Mouse (Mus musculus) liver, embryonic 16.5 days (tissue): ENCODE results near the gene Rab34. TPM values are rescaled to one million over a fixed set of nuclear protein-coding genes. Genes with fewer than 3 reads are reported as not detected.
"Not testable (repeated sequence)": the region's sequence is repeated elsewhere in the genome, so short reads cannot be mapped to it uniquely, and the experiment has no call there.

Source experiments
- ATAC-seq: fragments of 200-750 bp; cut with Nextera tagmentation; 2 replicates; pipeline ENCODE4 v1.8.0; 2017; ENCODE audit warnings: low read depth, mild to moderate bottlenecking, moderate number of reproducible peaks, moderate library complexity
- H3K27ac ChIP-seq: fragments of 300-500 bp; sonication (generic); 2 replicates; pipeline ENCODE4 v1.5.1; 2014; ENCODE audit warnings: mild to moderate bottlenecking, low read length
- H3K27me3 ChIP-seq: fragments of 300-500 bp; sonication (generic); 2 replicates; pipeline ENCODE4 v1.6.1; 2014; ENCODE audit warnings: low read depth, low read length, mixed read lengths; ENCODE audit not compliant: control insufficient read depth, insufficient read depth
- H3K36me3 ChIP-seq: fragments of 300-500 bp; sonication (generic); 2 replicates; pipeline ENCODE4 v1.6.1; 2014; ENCODE audit warnings: mild to moderate bottlenecking; ENCODE audit not compliant: control insufficient read depth, insufficient read depth
- H3K4me1 ChIP-seq: fragments of 300-500 bp; sonication (generic); 2 replicates; pipeline ENCODE4 v1.6.1; 2014; ENCODE audit warnings: low read depth, low read length, mixed read lengths; ENCODE audit not compliant: control insufficient read depth
- H3K4me2 ChIP-seq: fragments of 300-500 bp; sonication (generic); 2 replicates; pipeline ENCODE4 v1.6.1; 2014; ENCODE audit warnings: low read depth, low read length, mixed read lengths
- H3K4me3 ChIP-seq: fragments of 300-500 bp; sonication (generic); 2 replicates; pipeline ENCODE4 v1.5.1; 2014; ENCODE audit warnings: low read depth, mild to moderate bottlenecking, low read length
- H3K9ac ChIP-seq: fragments of 300-500 bp; sonication (generic); 2 replicates; pipeline ENCODE4 v1.6.1; 2014; ENCODE audit warnings: low read depth, low read length
- H3K9me3 ChIP-seq: fragments of 300-500 bp; sonication (generic); replicated peaks from 2 replicates; pipeline ENCODE4 v1.6.1; 2016; ENCODE audit warnings: low read length; ENCODE audit not compliant: control insufficient read depth
- WGBS: fragments of 180-500 bp; shearing (Covaris S2); extraction: QIAGEN DNeasy Blood & Tissue Kit; methylation state at CpG from one replicate; pipeline ENCODE4 v1.1.7; 2014; ENCODE audit not compliant: insufficient replicate concordance; 5-methylcytosine and 5-hydroxymethylcytosine counted together
- polyA plus RNA-seq: library from polyadenylated mRNA; unstranded; fragments of >200 nt; fragmentation: Nextera tagmentation; extraction: Ambion mirVana; gene quantifications from 2 replicates; pipeline ENCODE4 v1.2.1, GENCODE M21; 2015

Rab34 gene
- polyA plus RNA-seq, 1 experiment from 2014 or later: 16.2 TPM

DNA sequence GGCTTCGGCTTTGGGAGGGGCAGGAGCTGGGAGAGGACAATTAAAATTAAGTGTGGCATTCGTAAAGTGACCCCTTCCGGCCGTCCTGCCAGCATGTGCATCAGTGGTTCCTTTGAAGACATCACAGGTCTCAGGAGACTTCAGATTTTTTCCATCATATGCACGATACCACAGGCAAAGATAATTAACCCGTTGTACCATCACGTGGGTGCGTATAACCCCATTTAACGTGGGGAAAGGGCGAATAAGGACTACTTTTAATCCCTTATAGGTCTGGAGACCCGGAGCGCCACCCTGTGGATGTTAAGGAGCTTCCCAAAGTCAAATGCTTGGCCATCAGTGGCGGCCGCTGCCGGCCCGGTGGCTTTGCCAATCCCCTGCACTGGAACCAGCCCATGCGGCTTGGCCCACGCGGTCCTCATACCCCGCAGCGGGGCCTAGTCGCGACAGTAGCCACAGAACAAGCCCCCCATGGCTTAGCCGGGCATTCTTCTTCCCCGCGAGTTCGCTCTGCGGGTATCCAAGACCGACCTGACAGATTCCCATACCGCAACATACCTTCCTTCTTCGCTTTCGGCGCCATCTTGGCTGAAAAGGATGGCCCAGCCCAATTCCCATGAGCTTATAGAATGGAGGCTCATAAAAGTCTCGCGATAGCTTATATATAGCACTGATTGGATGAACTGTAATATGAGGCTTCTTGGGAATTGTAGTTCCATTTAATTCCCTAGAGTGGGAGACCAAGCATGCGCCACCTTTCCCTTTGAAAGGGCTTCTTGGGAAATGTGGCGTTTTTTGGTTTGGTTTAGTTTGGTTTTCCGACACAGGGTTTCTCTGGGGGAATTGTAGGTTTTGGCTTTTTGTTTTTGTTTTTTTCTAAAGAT lies 5.0 kb upstream of the Rab34 start, which contains the start of gene Rpl23a:
TSS of gene Rpl23a (minus strand) at position 624 of the 884 bp plus-strand sequence.
- under 1% methylated on average over 38 of the region's 38 CpGs for WGBS
- H3K4me3 ChIP-seq: peak within 1 kb of the TSS; percentile 99
- peak; percentile 79 for ATAC-seq
- H3K9ac ChIP-seq: peak within 1 kb of the TSS; percentile 94
- peaks cover 38% of the 10 kb centered on the region for H3K4me1 ChIP-seq
- peak within 1 kb of the TSS; percentile 71 for H3K4me2 ChIP-seq
- H3K36me3 ChIP-seq: peaks cover 27% of the 10 kb centered on the region
- H3K27ac ChIP-seq: peak within 1 kb of the TSS; percentile 91
- H3K9me3 ChIP-seq: no peaks in the 10 kb centered on the region
- peaks cover 20% of the 10 kb centered on the region for H3K27me3 ChIP-seq

DNA sequence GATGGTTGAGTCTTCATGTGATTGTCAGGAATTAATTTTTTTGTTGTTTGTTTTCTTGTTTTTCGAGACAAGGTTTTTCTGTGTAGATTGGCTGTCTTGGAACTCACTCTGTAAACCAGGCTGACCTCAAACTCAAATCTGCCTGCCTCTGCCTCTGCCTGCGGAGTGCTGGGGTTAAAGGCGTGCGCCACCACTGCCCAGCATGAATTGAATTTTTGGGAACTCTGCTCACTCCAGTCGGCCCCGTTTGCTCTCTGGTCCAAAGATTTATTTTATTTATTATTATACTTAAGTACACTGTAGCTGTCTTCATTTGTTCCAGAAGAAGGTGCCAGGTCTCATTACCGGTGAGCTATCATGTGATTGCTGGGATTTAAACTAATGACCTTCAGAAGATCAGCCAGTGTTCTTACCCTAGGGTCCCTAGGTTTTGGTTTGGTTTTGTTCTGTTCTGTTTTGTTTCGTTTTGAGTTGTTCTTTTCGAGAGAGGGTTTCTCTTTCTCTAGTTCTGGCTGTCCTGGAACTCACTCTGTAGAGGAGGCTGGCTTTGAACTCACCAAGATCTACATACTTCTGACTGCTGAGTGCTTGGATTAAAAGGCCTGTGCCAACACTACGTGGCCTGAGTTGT lies 4.2 kb upstream of the Rab34 start:
- Histone ChIP-seq H3K9ac (peak overlapping the region; percentile 35; the same call in 1 of the 2 replicates), H3K9me3 (no peaks in the 10 kb centered on the region), H3K4me1 (peaks cover 38% of the 10 kb centered on the region), H3K4me2 (peak overlapping the region; percentile 71), H3K4me3 (peak overlapping the region; percentile 99), H3K36me3 (peaks cover 27% of the 10 kb centered on the region), H3K27ac (no peak overlapping the region; the same call in 1 of the 2 replicates), H3K27me3 (peaks cover 28% of the 10 kb centered on the region)
- ATAC-seq: no peak
- WGBS: 35% methylated on average over 10 of the region's 10 CpGs

DNA sequence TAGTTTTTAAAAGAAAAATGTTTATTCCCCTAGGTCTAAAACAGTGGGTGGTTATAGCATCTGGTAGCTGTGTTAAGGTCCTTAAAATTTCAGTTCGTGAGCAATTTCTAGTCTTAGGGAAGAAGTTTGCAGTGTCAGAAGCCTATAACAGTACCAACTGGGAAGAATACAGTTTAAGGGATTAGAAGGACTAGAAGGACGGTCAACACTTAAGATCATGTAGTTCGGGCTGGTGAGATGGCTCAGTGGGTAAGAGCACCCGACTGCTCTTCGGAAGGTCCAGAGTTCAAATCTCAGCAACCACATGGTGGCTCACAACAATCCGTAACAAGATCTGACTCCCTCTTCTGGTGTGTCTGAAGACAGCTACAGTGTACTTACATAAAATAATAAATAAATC lies 3.5 kb upstream of the Rab34 start:
- not testable (repeated sequence) for H3K4me2 ChIP-seq

DNA sequence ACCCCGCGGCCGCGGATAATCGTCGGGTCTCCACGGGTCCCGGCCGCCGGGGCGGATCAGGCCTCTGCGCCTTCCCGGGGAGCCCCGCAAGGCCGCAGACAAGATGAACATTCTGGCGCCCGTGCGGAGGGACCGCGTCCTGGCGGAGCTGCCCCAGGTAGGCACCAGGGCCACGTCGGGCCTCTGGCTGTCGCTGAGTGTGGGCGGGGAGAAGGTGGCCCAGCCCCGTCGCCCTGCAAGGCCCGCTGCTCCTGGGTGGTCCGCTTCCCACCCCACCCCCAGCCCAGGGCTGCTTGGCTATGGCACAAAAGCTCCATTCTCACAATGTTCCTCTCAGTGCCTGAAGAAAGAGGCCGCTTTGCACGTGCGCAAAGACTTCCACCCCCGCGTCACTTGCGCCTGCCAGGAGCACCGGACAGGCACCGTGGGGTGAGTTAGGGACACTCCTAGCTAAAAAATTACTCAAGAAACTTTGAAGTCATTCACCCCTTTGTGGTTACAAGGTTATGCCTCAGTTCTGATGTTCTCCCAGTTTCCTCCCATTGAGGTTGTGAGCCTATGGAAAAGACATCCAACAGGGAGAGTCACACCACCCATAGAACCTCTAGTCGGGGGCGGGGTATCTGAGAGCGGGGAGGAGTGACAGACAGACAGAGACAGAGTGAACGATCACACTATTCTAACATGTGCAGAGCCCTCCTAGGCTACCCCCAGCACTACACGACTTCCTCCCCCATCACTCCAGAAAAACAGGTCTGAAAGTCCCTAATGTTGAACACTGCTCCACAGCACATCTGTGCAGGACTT lies 1.2 kb downstream of the Rab34 start:
- Histone ChIP-seq H3K4me2 (peak overlapping the region; percentile 54), H3K36me3 (no peaks in the 10 kb centered on the region), H3K9me3 (no peaks in the 10 kb centered on the region), H3K4me3 (peak overlapping the region; percentile 59), H3K27ac (peak overlapping the region; percentile 61), H3K9ac (peak overlapping the region; percentile 62), H3K4me1 (peaks cover 5% of the 10 kb centered on the region), H3K27me3 (peaks cover 56% of the 10 kb centered on the region)
- WGBS: 2% methylated on average over 42 of the region's 42 CpGs
- peak; percentile 68 for ATAC-seq

More for the DNA sequence above, 3.5 kb upstream of the Rab34 start:
- not testable (repeated sequence) for ATAC-seq, H3K9ac ChIP-seq, H3K9me3 ChIP-seq, H3K27ac ChIP-seq, H3K4me3 ChIP-seq
- WGBS: 84% methylated on average over 6 of the region's 6 CpGs
- peaks cover 32% of the 10 kb centered on the region for H3K4me1 ChIP-seq
- peaks cover 35% of the 10 kb centered on the region for H3K27me3 ChIP-seq
- H3K36me3 ChIP-seq: peaks cover 23% of the 10 kb centered on the region

DNA sequence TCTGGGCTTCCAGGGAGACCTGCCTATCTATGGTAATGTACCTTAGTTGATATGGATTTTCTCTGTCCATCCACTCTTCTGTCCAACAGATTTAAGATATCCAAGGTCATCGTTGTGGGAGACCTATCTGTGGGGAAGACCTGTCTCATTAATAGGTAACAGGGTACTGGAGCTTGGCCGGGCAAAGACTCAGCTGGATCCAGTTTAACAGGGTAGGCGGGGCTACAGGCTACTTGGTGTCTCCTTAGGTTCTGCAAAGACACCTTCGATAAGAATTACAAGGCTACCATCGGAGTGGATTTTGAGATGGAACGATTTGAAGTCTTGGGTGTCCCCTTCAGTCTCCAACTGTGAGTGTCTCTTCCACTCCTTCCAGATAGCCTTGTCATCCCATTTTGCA lies 1.8 kb downstream of the Rab34 start:
- Histone ChIP-seq H3K9ac (no peak overlapping the region), H3K4me3 (peak overlapping the region; percentile 59; the same call in 1 of the 2 replicates), H3K36me3 (no peaks in the 10 kb centered on the region), H3K27ac (no peak overlapping the region), H3K4me1 (peaks cover 11% of the 10 kb centered on the region), H3K27me3 (peaks cover 56% of the 10 kb centered on the region), H3K9me3 (no peaks in the 10 kb centered on the region), H3K4me2 (peak overlapping the region; percentile 54; the same call in 1 of the 2 replicates)
- WGBS: 48% methylated on average over 6 of the region's 6 CpGs
- no peak for ATAC-seq

DNA sequence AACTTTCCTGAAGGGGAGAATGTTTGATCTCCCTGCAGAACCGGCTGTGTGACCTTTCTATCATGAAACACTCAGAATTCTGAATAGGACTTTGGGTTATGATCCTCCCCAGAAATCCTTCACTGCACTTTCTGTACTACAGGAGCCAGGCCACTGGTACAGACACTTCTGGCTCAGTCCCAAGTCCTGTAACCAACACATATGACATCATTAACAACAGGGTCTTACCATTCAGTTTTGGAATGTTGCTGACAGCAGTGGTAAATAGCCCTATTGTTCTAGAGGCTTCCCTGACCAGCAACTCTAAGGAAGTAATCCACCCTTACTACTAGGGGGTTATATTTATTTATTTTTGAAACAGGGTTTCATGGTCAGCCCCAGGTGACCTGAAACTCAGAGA lies 4.9 kb downstream of the Rab34 start, which contains the start of gene Proca1:
TSS of gene Proca1 (plus strand) at position 280 of the 400 bp plus-strand sequence.
- Histone ChIP-seq H3K4me3 (peak within 1 kb of the TSS; percentile 68), H3K4me2 (peak within 1 kb of the TSS; percentile 88; the same call in 1 of the 2 replicates), H3K9ac (no peak within 1 kb of the TSS), H3K27me3 (peaks cover 37% of the 10 kb centered on the region), H3K27ac (no peak within 1 kb of the TSS), H3K9me3 (no peaks in the 10 kb centered on the region), H3K36me3 (no peaks in the 10 kb centered on the region), H3K4me1 (peaks cover 13% of the 10 kb centered on the region)
- 65% methylated on average over 1 of the region's 1 CpGs for WGBS
- no peak for ATAC-seq

DNA sequence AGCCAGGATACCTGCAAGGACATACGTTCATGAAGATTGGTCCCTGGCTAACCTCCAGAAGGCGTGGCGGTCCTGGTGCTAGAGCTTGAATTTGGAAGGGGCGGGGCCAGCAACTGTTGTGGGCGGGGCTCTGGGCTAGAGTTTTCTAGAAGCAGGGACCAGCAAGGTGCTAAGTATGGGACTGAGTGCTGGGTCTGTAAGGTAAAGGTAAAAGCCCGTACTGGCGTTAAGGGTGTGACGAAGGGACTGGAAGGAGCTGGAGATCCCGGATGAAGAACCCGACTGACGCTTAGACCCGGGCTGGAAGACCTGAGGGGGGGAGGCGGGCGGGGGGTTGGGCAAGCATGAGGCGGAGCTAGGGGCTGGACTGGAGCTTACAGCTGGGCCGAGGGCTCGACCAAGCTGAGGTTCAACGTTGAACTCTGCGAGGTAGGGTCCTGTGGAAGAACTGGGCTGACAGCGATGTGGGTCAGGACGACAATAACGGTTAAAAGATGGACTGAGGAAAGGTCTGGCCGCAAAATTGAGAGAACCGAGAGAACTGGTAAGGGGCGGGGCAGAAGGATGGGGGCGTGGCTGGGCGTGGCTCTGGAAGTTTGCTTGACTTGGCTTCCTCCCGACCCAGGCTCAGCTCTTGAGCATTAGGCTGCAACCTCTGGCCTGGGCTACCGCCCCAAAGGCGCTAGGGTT lies 6.3 kb downstream of the Rab34 start:
- peak overlapping the region; percentile 61 for H3K9ac ChIP-seq
- H3K9me3 ChIP-seq: no peaks in the 10 kb centered on the region
- peak overlapping the region; percentile 68 for H3K4me3 ChIP-seq
- no peaks in the 10 kb centered on the region for H3K36me3 ChIP-seq
- no peak overlapping the region for H3K27ac ChIP-seq
- H3K4me1 ChIP-seq: peaks cover 13% of the 10 kb centered on the region
- peak; percentile 76 for ATAC-seq
- H3K4me2 ChIP-seq: peak overlapping the region; percentile 88
- peaks cover 22% of the 10 kb centered on the region for H3K27me3 ChIP-seq
- WGBS: 1% methylated on average over 30 of the region's 30 CpGs
